ENCODE assay signal across 21 mouse cellular contexts in genomic region chr2:29679710-29680584, GRCm38 (mm10).
DNase-seq lines count a peak whose midpoint lies in the region; ATAC-seq and TF ChIP-seq lines count a peak whose summit lies in the region.
"Had no signal": no experiment of that assay in that cellular context is flagged by ENCODE, and none has a peak within 500 bp of the region (broad histone marks: within the 10 kb centered on the region; RNA-seq: fewer than 3 reads in every experiment).

No protein-coding gene starts in this region.

- H3K9me3 ChIP-seq in limb, embryonic 14.5 days (ENCODE audit: control insufficient read depth, low read length): no peaks in the 10 kb centered on the region
- H3K9me3 ChIP-seq in limb, embryonic 10.5 days (replicated peaks): no peaks in the 10 kb centered on the region
- H3K9me3 ChIP-seq in embryonic facial prominence, embryonic 15.5 days (replicated peaks): no peaks in the 10 kb centered on the region
- H3K9me3 ChIP-seq: forebrain, embryonic 15.5 days; G1E; heart, embryonic 10.5 days; heart, embryonic 15.5 days had no signal

- no peaks in the 10 kb centered on the region for H3K27me3 ChIP-seq in limb, embryonic 14.5 days (ENCODE audit: control insufficient read depth, insufficient read depth, low read length)
- no peaks in the 10 kb centered on the region for H3K27me3 ChIP-seq in limb, embryonic 10.5 days (ENCODE audit: low read depth, poor library complexity, severe bottlenecking)
- H3K27me3 ChIP-seq in embryonic facial prominence, embryonic 15.5 days: no peaks in the 10 kb centered on the region
- H3K27me3 ChIP-seq: forebrain, embryonic 15.5 days; heart, embryonic 15.5 days had no signal

- WGBS in limb, embryonic 14.5 days: 86% methylated on average over 6 of the region's 6 CpGs
- 93% methylated on average over 6 of the region's 6 CpGs for WGBS in limb, embryonic 10.5 days
- WGBS in embryonic facial prominence, embryonic 15.5 days: 86% methylated on average over 6 of the region's 6 CpGs

- TF ChIP-seq POLR2A in limb, embryonic 14.5 days (IDR thresholded peaks at IDR 0.05; ENCODE audit: borderline replicate concordance, extremely low read depth, insufficient read depth, insufficient read length): no peak

- peak; percentile 11 for DNase-seq in limb, embryonic 14.5 days (ENCODE audit: low spot score)
- DNase-seq in limb, embryonic 10.5 days (ENCODE audit: low spot score): no peak
- DNase-seq in adrenal gland, adult 2 months: peak; percentile 66
- peak; percentile 43 for DNase-seq in adrenal gland, postnatal 10 days
- no peak for DNase-seq in cerebellum, adult 9-10 months
- DNase-seq: cerebellum, adult 11-12 months; cerebellum, adult 9-11 months; cerebellum, postnatal 36 days; gastrocnemius, postnatal 10 days; heart, adult 18-20 months; heart, postnatal 14 days; kidney, adult 8-10 months had no signal

- H3K4me3 ChIP-seq in limb, embryonic 14.5 days (replicated peaks; ENCODE audit: low read length): no peak overlapping the region
- H3K4me3 ChIP-seq in limb, embryonic 10.5 days: no peak overlapping the region
- H3K4me3 ChIP-seq in embryonic facial prominence, embryonic 15.5 days (replicated peaks): no peak overlapping the region
- H3K4me3 ChIP-seq: forebrain, embryonic 15.5 days; heart, embryonic 10.5 days; heart, embryonic 15.5 days had no signal

- H3K27ac ChIP-seq in limb, embryonic 14.5 days (replicated peaks; ENCODE audit: low read depth, low read length): no peak overlapping the region
- H3K27ac ChIP-seq in limb, embryonic 10.5 days: no peak overlapping the region
- no peak overlapping the region; the same call in 1 of the 2 replicates for H3K27ac ChIP-seq in embryonic facial prominence, embryonic 15.5 days (replicated peaks)
- H3K27ac ChIP-seq: forebrain, embryonic 15.5 days; heart, embryonic 10.5 days; heart, embryonic 15.5 days; hindbrain, embryonic 14.5 days had no signal

- no peaks in the 10 kb centered on the region for H3K4me1 ChIP-seq in limb, embryonic 14.5 days (ENCODE audit: control insufficient read depth, insufficient read depth, low read length)
- H3K4me1 ChIP-seq in limb, embryonic 10.5 days: no peaks in the 10 kb centered on the region
- peaks cover 3% of the 10 kb centered on the region for H3K4me1 ChIP-seq in embryonic facial prominence, embryonic 15.5 days
- H3K4me1 ChIP-seq: forebrain, embryonic 15.5 days had no signal

- no peak overlapping the region for H3K9ac ChIP-seq in limb, embryonic 14.5 days (ENCODE audit: low read depth, low read length, severe bottlenecking)
- no peak overlapping the region for H3K9ac ChIP-seq in embryonic facial prominence, embryonic 15.5 days
- H3K9ac ChIP-seq: forebrain, embryonic 15.5 days; heart, embryonic 15.5 days; hindbrain, embryonic 14.5 days had no signal

- no peak overlapping the region for H3K4me2 ChIP-seq in limb, embryonic 14.5 days (replicated peaks; ENCODE audit: low read depth, low read length, severe bottlenecking)
- no peak overlapping the region for H3K4me2 ChIP-seq in embryonic facial prominence, embryonic 15.5 days (replicated peaks)
- H3K4me2 ChIP-seq: forebrain, embryonic 15.5 days; heart, embryonic 15.5 days; hindbrain, embryonic 14.5 days had no signal

- ATAC-seq in limb, embryonic 14.5 days (ENCODE audit: low FRiP score, low read depth): no peak
- ATAC-seq in embryonic facial prominence, embryonic 15.5 days (ENCODE audit: insufficient number of reproducible peaks, low FRiP score, low TSS enrichment, low read depth): peak; percentile 60; the same call in 1 of the 2 replicates
- ATAC-seq in cerebellum, adult (ENCODE audit: insufficient number of reproducible peaks, low FRiP score, low TSS enrichment): no peak
- ATAC-seq: forebrain, embryonic 15.5 days; inflammation-experienced regulatory T-cells, adult 6 months; intestine, postnatal 0 days had no signal

- H3K36me3 ChIP-seq in limb, embryonic 14.5 days (ENCODE audit: control insufficient read depth, insufficient read depth, low read length): peaks cover 4% of the 10 kb centered on the region
- H3K36me3 ChIP-seq in limb, embryonic 10.5 days: peaks cover 16% of the 10 kb centered on the region
- H3K36me3 ChIP-seq in embryonic facial prominence, embryonic 15.5 days: no peaks in the 10 kb centered on the region
- H3K36me3 ChIP-seq: forebrain, embryonic 15.5 days had no signal

Comparison
In these comparisons a context has a peak if more than half of its experiments do, and no peak if none do; other contexts are left out.
1. DNase-seq: peak in limb, embryonic 14.5 days (single experiment), adrenal gland, adult 2 months (single experiment) and adrenal gland, postnatal 10 days (single experiment); none in limb, embryonic 10.5 days (single experiment) and cerebellum, adult 9-10 months (single experiment).